Mouse (Mus musculus): ENCODE results near the gene Iqgap2. TPM values are rescaled to one million over a fixed set of nuclear protein-coding genes. Genes with fewer than 3 reads are reported as not detected.

Gene Iqgap2
- polyA plus RNA-seq, 1 experiment from 2014 or later: 12.6 TPM

GRCm38 (mm10) chr13:95893166-95893565, 1.4 kb upstream of the Iqgap2 start:
- Histone ChIP-seq H3K4me2 (replicated peaks) (peak overlapping the region; percentile 11; the same call in 1 of the 2 replicates), H3K4me3 (no peak overlapping the region), H3K27me3 (0 out of 2 replicates have a peak, but pooled peaks cover 5% of the 10 kb centered on the region), H3K36me3 (no peaks in the 10 kb centered on the region), H3K4me1 (peaks cover 19% of the 10 kb centered on the region), H3K9ac (no peak overlapping the region), H3K27ac (no peak overlapping the region), H3K9me3 (no peaks in the 10 kb centered on the region)
- 93% methylated on average over 4 of the region's 4 CpGs for WGBS
- no peak for ATAC-seq (ENCODE audit: low FRiP score, low read depth)

GRCm38 (mm10) chr13:95892611-95893145, 956 bp upstream of the Iqgap2 start:
- Histone ChIP-seq H3K4me2 (replicated peaks) (peak overlapping the region; percentile 87), H3K36me3 (no peaks in the 10 kb centered on the region), H3K4me1 (peaks cover 19% of the 10 kb centered on the region), H3K9me3 (no peaks in the 10 kb centered on the region), H3K27ac (peak overlapping the region; percentile 39; the same call in 1 of the 2 replicates), H3K9ac (peak overlapping the region; percentile 84), H3K4me3 (peak overlapping the region; percentile 82), H3K27me3 (0 out of 2 replicates have a peak, but pooled peaks cover 5% of the 10 kb centered on the region)
- ATAC-seq (ENCODE audit: low FRiP score, low read depth): no peak; the same call in 1 of the 2 replicates
- WGBS: 21% methylated on average over 12 of the region's 12 CpGs

DNA sequence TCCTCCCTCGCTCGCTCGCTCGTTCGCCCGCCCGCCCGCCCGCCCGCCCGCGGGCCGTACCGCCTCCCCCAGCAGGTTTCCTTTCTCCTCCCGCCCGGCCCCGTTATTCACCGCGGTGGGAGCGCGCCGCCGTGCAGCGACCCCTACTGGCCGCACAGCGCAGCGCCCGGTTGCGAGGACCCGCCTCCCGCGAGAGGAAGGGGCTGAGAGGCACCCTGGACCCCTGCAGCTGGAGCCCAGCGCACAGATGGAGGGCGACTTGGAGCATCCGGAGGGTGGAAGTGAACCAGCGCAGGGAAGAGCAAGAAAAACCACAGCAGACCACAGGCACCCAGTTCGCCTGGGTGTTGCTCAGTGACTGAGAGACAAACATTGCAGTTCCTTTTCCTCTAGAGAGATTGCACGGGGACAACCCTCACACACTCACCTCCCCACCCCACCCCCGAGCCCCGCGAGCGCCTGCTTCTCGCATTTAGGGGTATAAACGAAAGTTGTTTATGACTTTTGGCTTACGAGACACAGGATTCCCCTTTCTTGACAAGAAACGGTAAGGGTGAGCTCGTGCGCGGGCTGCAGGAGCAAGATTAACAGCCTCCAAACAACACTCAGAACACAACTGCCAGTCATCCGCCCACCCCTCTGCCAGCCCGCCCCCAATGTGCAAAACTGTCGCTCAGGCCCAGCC, 346 bp upstream of the Iqgap2 start:
- no peaks in the 10 kb centered on the region for H3K36me3 ChIP-seq
- peak overlapping the region; percentile 87 for H3K4me2 ChIP-seq (replicated peaks)
- peak; percentile 91 for ATAC-seq (ENCODE audit: low FRiP score, low read depth)
- under 1% methylated on average over 33 of the region's 52 CpGs for WGBS
- H3K27me3 ChIP-seq: 0 out of 2 replicates have a peak, but pooled peaks cover 5% of the 10 kb centered on the region
- peak overlapping the region; percentile 84 for H3K9ac ChIP-seq
- no peaks in the 10 kb centered on the region for H3K9me3 ChIP-seq
- H3K27ac ChIP-seq: peak overlapping the region; percentile 72
- H3K4me1 ChIP-seq: peaks cover 19% of the 10 kb centered on the region
- H3K4me3 ChIP-seq: peak overlapping the region; percentile 82

- peak overlapping the region; percentile 82 for H3K4me3 ChIP-seq
- under 1% methylated on average over 33 of the region's 33 CpGs for WGBS
- 0 out of 2 replicates have a peak, but pooled peaks have one; percentile 20 for ATAC-seq (ENCODE audit: low FRiP score, low read depth)
Measured at GRCm38 (mm10) chr13:95890851-95891471, 761 bp downstream of the Iqgap2 start.

GRCm38 (mm10) chr13:95889981-95890545, 1.7 kb downstream of the Iqgap2 start:
- Histone ChIP-seq H3K9ac (peak overlapping the region; percentile 50; the same call in 1 of the 2 replicates), H3K4me2 (replicated peaks) (peak overlapping the region; percentile 87), H3K27me3 (0 out of 2 replicates have a peak, but pooled peaks cover 5% of the 10 kb centered on the region), H3K9me3 (no peaks in the 10 kb centered on the region), H3K4me1 (peaks cover 19% of the 10 kb centered on the region), H3K4me3 (peak overlapping the region; percentile 82), H3K36me3 (no peaks in the 10 kb centered on the region), H3K27ac (no peak overlapping the region)
- WGBS: 26% methylated on average over 8 of the region's 8 CpGs
- ATAC-seq (ENCODE audit: low FRiP score, low read depth): no peak

More at GRCm38 (mm10) chr13:95890851-95891471, 761 bp downstream of the Iqgap2 start:
- no peaks in the 10 kb centered on the region for H3K9me3 ChIP-seq
- H3K36me3 ChIP-seq: no peaks in the 10 kb centered on the region
- peaks cover 19% of the 10 kb centered on the region for H3K4me1 ChIP-seq
- H3K27ac ChIP-seq: no peak overlapping the region
- H3K9ac ChIP-seq: peak overlapping the region; percentile 84
- 0 out of 2 replicates have a peak, but pooled peaks cover 5% of the 10 kb centered on the region for H3K27me3 ChIP-seq
- H3K4me2 ChIP-seq (replicated peaks): peak overlapping the region; percentile 87

GRCm38 (mm10) chr13:95889366-95889765, 2.4 kb downstream of the Iqgap2 start:
- Histone ChIP-seq H3K9me3 (no peaks in the 10 kb centered on the region), H3K27me3 (0 out of 2 replicates have a peak, but pooled peaks cover 5% of the 10 kb centered on the region), H3K4me2 (replicated peaks) (no peak overlapping the region), H3K4me3 (no peak overlapping the region), H3K27ac (no peak overlapping the region), H3K36me3 (no peaks in the 10 kb centered on the region), H3K4me1 (peaks cover 19% of the 10 kb centered on the region), H3K9ac (no peak overlapping the region)
- no peak for ATAC-seq (ENCODE audit: low FRiP score, low read depth)
- WGBS: 90% methylated on average over 10 of the region's 10 CpGs

- Histone ChIP-seq H3K4me2 (replicated peaks) (no peak overlapping the region), H3K9ac (no peak overlapping the region), H3K4me3 (no peak overlapping the region), H3K36me3 (no peaks in the 10 kb centered on the region), H3K27me3 (0 out of 2 replicates have a peak, but pooled peaks cover 5% of the 10 kb centered on the region), H3K27ac (no peak overlapping the region), H3K9me3 (no peaks in the 10 kb centered on the region), H3K4me1 (peaks cover 21% of the 10 kb centered on the region)
- ATAC-seq (ENCODE audit: low FRiP score, low read depth): no peak
- 94% methylated on average over 12 of the region's 12 CpGs for WGBS
Measured at GRCm38 (mm10) chr13:95888621-95889020, 3.1 kb downstream of the Iqgap2 start.

GRCm38 (mm10) chr13:95888170-95888569, 3.6 kb downstream of the Iqgap2 start:
- H3K9me3 ChIP-seq: no peaks in the 10 kb centered on the region
- no peak overlapping the region for H3K4me2 ChIP-seq (replicated peaks)
- no peak overlapping the region for H3K27ac ChIP-seq
- 80% methylated on average over 4 of the region's 4 CpGs for WGBS
- H3K4me1 ChIP-seq: peaks cover 21% of the 10 kb centered on the region
- 0 out of 2 replicates have a peak, but pooled peaks cover 5% of the 10 kb centered on the region for H3K27me3 ChIP-seq
- no peak for ATAC-seq (ENCODE audit: low FRiP score, low read depth)
- no peaks in the 10 kb centered on the region for H3K36me3 ChIP-seq
- no peak overlapping the region for H3K9ac ChIP-seq
- no peak overlapping the region for H3K4me3 ChIP-seq

DNA sequence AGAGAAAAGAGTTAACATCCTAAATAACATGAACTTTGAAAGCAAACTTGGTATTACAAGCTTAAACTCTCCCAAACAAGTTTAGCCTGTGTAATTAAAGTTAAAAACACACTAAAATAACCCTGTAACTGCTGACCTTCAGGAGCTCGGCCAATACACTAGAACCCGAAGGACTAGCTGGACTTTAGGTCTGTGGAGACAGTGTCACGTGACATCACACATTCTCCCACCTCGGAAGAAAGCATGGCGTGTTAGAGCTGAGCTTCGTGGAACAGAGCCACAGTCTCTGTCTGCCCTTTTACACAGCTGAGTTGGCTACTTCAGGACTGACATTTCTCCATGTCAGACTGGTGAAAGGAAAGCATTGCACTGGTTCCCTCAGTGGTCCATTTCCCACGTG, 4.3 kb downstream of the Iqgap2 start:
- no peak overlapping the region for H3K9ac ChIP-seq
- WGBS: 85% methylated on average over 7 of the region's 7 CpGs
- no peak overlapping the region for H3K4me2 ChIP-seq (replicated peaks)
- H3K4me1 ChIP-seq: peaks cover 23% of the 10 kb centered on the region
- ATAC-seq (ENCODE audit: low FRiP score, low read depth): no peak
- no peaks in the 10 kb centered on the region for H3K36me3 ChIP-seq
- no peaks in the 10 kb centered on the region for H3K9me3 ChIP-seq
- no peak overlapping the region for H3K27ac ChIP-seq
- 0 out of 2 replicates have a peak, but pooled peaks cover 5% of the 10 kb centered on the region for H3K27me3 ChIP-seq
- no peak overlapping the region for H3K4me3 ChIP-seq

DNA sequence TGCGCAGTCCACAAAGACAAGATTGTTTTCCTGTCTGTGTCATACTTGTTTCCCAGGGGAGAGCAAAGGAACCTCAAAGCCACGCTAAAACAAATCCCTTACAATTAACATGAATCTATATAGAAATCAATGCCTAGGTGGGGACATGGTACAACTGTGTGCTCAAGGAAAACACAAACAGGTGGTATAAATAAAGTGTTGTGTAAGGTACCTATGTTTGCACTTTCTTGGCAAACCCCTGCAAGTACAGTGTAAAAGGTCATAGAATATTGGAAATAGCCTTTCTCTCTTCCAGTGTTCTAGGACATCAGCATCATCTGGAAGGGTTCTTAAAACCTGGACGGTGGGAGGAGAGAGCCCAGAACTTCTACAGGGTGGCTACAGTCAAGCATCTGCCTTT, 7.3 kb downstream of the Iqgap2 start:
- ATAC-seq (ENCODE audit: low FRiP score, low read depth): no peak
- H3K27me3 ChIP-seq: no peaks in the 10 kb centered on the region
- H3K4me1 ChIP-seq: peaks cover 32% of the 10 kb centered on the region
- H3K27ac ChIP-seq: no peak overlapping the region
- no peaks in the 10 kb centered on the region for H3K36me3 ChIP-seq
- H3K4me3 ChIP-seq: no peak overlapping the region
- no peaks in the 10 kb centered on the region for H3K9me3 ChIP-seq
- no peak overlapping the region for H3K4me2 ChIP-seq (replicated peaks)
- no peak overlapping the region for H3K9ac ChIP-seq
- 84% methylated on average over 3 of the region's 3 CpGs for WGBS

- Histone ChIP-seq H3K27me3 (no peaks in the 10 kb centered on the region), H3K4me2 (replicated peaks) (no peak overlapping the region), H3K27ac (no peak overlapping the region), H3K9ac (no peak overlapping the region), H3K4me3 (no peak overlapping the region), H3K9me3 (no peaks in the 10 kb centered on the region), H3K4me1 (peaks cover 30% of the 10 kb centered on the region), H3K36me3 (no peaks in the 10 kb centered on the region)
- 74% methylated on average over 6 of the region's 6 CpGs for WGBS
- ATAC-seq (ENCODE audit: low FRiP score, low read depth): no peak
Measured at GRCm38 (mm10) chr13:95882001-95882400, 9.7 kb downstream of the Iqgap2 start.

DNA sequence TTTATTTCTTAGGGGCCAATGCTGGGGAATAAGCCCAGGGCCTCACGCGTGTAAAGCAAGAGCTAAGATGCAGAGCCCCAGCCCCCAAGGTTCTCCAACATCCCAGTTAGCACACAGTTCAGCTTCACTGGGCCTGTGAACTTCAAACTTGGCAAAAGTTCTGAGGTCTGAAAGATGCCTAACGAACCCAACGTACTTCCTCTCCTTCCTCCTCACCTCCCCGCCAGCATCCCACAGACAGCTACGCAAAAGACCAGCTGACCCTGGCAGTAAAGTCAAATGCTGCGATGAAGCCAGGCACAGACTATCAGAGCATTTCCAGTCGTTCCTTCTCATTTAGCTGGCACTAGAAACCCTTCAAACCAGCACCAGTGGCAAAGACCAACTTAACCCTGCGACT, 10.3 kb downstream of the Iqgap2 start:
- H3K27ac ChIP-seq: no peak overlapping the region
- peaks cover 30% of the 10 kb centered on the region for H3K4me1 ChIP-seq
- H3K36me3 ChIP-seq: no peaks in the 10 kb centered on the region
- WGBS: 74% methylated on average over 9 of the region's 9 CpGs
- no peak overlapping the region for H3K4me3 ChIP-seq
- no peak for ATAC-seq (ENCODE audit: low FRiP score, low read depth)
- H3K9ac ChIP-seq: no peak overlapping the region
- H3K27me3 ChIP-seq: no peaks in the 10 kb centered on the region
- H3K4me2 ChIP-seq (replicated peaks): no peak overlapping the region
- H3K9me3 ChIP-seq: no peaks in the 10 kb centered on the region

All from limb, embryonic 13.5 days (tissue).